Mouse (Mus musculus) intestine, embryonic 16.5 days (tissue): ENCODE measurements at regions not wholly inside any gene's neighbourhood (a gene's known extent, or its start where the extent isn't known, plus 50 kb on each side); places are given as distances from the start of the nearest gene placed in this dataset.

Experiments used
- ATAC-seq: fragments of 200-750 bp; cut with Nextera tagmentation; 2 replicates; pipeline ENCODE4 v1.8.0; 2017; ENCODE audit warnings: moderate TSS enrichment, moderate library complexity
- H3K27ac ChIP-seq: fragments of 300-500 bp; sonication (generic); 2 replicates; pipeline ENCODE4 v1.5.1; 2014; ENCODE audit warnings: mild to moderate bottlenecking, low read length
- H3K27me3 ChIP-seq: fragments of 300-500 bp; sonication (generic); replicated peaks from 2 replicates; pipeline ENCODE4 v1.6.1; 2014; ENCODE audit warnings: low read length, control low read depth, mixed read lengths; ENCODE audit not compliant: control insufficient read depth, insufficient read depth
- H3K36me3 ChIP-seq: fragments of 300-500 bp; sonication (generic); 2 replicates; pipeline ENCODE4 v1.6.1; 2014; ENCODE audit warnings: low read length, control low read depth; ENCODE audit not compliant: control insufficient read depth, insufficient read depth
- H3K4me1 ChIP-seq: fragments of 300-500 bp; sonication (generic); 2 replicates; pipeline ENCODE4 v1.6.1; 2014; ENCODE audit warnings: low read length, control low read depth, mixed read lengths; ENCODE audit not compliant: control insufficient read depth, insufficient read depth
- H3K4me2 ChIP-seq: fragments of 300-500 bp; sonication (generic); 2 replicates; pipeline ENCODE4 v1.6.1; 2014; ENCODE audit warnings: low read depth, low read length, control low read depth
- H3K4me3 ChIP-seq: fragments of 300-500 bp; sonication (generic); 2 replicates; pipeline ENCODE4 v1.5.1; 2014; ENCODE audit warnings: mild to moderate bottlenecking, low read length
- H3K9ac ChIP-seq: fragments of 300-500 bp; sonication (generic); 2 replicates; pipeline ENCODE4 v1.6.1; 2014; ENCODE audit warnings: low read depth, low read length
- H3K9me3 ChIP-seq: fragments of 300-500 bp; sonication (generic); 2 replicates; pipeline ENCODE4 v1.6.1; 2016; ENCODE audit warnings: low read length, control low read depth; ENCODE audit not compliant: control insufficient read depth
- WGBS: fragments of 180-500 bp; shearing (Covaris S2); extraction: QIAGEN DNeasy Blood & Tissue Kit; methylation state at CpG from one replicate; pipeline ENCODE4 v1.1.7; 2014; 5-methylcytosine and 5-hydroxymethylcytosine counted together

- Histone ChIP-seq H3K4me3 (no peak overlapping the region), H3K9me3 (no peaks in the 10 kb centered on the region), H3K27ac (no peak overlapping the region), H3K36me3 (no peaks in the 10 kb centered on the region), H3K9ac (no peak overlapping the region), H3K4me1 (no peaks in the 10 kb centered on the region), H3K4me2 (no peak overlapping the region), H3K27me3 (no peaks in the 10 kb centered on the region)
- 83% methylated on average over 2 of the region's 2 CpGs for WGBS
- no peak for ATAC-seq
Observed at GRCm38 (mm10) chr6:109019731-109020130, 191.3 kb downstream of the Edem1 start.
